Mouse (Mus musculus) 3T3-L1 (cell line): Measurements from ENCODE around the gene Scn1a.

Experiments used
- DNase-seq: peaks from one replicate; pipeline ENCODE4 v3.0.0-alpha.2; 2015; ENCODE audit warnings: low read depth, low spot score

The Scn1a gene

GRCm38 (mm10) chr2:66440711-66441110 lies at the start of gene Scn1a:
Gene Scn1a, minus strand, starts transcription at chr2:66440840.
- DNase-seq, result no peak

DNA sequence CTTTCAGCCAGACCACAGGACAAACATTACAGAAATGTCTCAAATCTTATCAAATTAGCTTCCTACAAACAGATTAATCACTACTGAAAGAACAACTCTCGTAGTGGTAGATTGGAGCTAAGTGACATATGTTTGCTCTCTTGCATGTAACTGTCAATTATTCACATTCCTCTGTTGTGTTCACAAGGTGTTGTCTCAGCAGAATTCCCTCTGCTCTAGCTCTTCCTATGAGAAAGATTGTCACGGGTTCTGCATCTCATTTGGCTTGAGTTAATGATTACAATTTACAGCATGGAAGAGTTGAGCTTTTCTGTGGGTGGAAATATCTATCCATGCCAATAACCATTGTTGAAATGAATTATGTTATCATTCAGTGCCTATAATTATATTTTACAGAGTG lies 37.8 kb upstream of the Scn1a start:
- DNase-seq, result no peak

- DNase-seq, result peak; percentile 80
Measured at GRCm38 (mm10) chr2:66473181-66473822, 32.7 kb upstream of the Scn1a start.

DNA sequence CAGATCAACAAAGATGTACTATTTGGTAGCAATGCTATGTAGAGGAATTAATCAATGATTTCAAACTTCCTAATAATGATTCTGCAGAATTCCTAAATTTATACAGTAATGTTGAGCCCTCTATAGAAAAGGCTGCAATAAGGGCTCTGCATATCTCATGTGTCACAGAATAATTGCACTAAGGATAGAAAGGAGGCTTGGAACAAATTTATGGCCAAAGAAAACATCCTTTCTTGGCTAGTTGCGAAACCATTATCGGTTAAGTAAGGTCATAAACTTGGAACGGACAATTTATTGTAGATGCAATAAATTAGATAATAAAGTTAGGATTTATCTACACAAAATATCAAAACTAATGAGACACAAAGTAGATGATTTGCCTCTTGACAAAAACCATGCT lies 24.8 kb upstream of the Scn1a start:
- DNase-seq, result no peak

DNA sequence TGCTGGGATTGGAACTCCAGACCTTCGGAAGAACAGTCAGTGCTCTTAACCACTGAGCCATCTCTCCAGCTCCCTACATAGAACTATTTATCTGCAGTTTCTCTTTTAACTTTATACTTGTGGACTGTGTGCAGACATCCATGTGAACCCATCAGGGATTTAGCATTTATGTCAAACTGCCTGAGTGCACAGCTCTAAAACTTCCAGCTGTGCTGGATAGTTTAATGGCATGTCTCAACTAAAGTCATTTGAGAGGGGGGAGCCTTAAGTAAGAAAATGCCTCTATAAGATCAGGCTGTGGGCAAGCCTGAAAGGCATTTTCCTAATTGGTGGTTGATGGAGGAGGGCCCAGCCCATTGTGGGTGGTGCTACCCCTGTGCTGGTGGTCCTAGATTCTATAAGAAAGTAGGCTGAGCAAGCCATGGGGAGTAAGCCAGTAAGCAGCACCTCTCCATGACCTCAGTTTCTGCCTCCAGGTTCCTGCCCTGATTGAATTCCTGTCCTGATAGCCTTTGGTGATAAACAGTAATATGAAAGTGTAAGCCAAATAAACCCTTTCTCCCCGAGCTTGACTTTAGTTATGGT lies 24.3 kb upstream of the Scn1a start:
- DNase-seq, result no peak

DNA sequence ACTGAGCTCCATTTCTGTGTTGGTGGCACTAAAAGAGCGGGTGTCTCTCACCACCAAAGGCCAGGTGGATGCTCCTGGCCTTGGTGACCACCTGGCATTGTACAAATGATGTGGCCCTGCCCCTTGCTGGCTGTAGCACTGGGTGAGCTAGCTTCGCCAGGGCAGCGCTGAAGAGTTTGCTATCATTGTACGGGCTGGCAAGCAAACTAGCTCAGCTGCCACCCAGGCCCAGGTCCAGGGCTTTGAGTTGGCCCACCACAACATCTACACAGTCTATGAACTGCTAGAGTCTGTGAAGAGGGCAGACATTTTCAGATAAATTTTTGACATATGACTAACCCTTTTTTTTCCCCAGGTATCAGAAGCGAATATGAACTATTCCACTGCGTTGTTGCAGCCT lies 23.3 kb upstream of the Scn1a start:
- no peak for DNase-seq

- DNase-seq, result peak; percentile 64
Measured at GRCm38 (mm10) chr2:66462458-66462857, 21.8 kb upstream of the Scn1a start.

GRCm38 (mm10) chr2:66439764-66440471 lies 722 bp downstream of the Scn1a start:
- no peak for DNase-seq

- DNase-seq, result no peak
Measured at GRCm38 (mm10) chr2:66436286-66436685, 4.4 kb downstream of the Scn1a start.

DNA sequence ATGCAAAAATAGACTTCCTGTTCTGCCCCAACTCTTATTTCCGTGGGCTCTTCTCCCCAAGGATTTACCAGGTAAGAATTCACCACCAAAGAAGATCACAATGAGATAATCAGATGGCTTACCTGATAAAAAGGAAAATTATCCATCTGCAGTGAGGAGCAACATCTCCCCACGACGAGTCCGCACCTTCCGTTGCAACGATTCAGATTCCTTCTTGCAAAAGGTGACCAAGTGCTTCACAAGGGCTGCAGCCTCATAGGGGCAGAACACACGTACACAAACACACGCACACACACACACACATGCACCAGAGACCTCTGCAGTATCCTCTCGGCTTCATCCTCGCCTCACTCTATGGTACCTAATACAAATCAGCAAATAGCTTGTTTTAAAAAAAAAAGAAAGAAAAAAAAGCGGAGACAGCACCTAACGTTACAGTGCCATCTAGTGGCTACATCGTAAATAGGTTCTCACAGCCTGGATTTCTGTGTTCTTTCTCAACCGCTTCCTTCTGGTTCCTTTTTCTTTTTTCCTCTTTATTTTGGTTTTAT lies 30.8 kb downstream of the Scn1a start:
- peak; percentile 85 for DNase-seq

DNA sequence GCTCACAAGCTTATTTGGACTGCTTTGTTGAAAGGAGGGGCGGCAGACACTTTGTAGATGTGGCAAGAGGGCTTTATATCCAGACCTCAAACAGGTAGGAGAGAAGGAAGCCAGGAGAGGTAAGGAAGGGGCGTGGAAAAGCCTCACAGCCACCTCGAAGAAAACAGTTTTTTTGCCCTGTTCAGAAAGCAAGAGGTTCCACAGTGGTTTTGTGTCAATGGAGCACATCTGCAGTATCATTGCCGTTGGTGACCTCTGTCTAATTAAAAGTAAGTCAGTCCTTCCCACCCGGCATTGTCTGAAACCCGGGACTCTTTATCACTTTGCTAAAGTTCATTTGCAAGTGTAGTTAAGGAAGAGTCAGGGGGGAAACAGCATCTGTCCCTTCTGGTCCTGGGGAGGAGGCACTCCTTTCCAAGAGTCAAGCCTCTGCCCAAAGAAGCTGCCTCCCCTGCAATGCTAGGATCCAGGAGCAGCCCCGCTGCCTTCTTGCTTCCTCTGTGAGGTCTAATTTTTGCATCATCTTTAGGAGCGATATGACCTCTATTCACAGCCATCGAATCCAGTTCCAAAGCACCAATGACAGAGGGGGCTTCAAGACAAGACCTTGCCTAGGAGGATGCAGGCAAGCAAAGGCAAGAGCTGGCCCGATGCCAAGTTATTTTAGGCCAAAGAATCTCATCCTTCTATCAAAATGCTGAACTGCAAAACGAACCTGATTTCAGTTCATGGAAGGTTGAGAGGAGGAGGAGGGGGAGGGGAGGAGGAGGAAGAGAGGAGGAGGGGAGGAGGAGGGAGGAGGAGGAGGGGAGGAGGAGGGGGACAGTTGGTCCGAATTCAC lies 31.5 kb downstream of the Scn1a start:
- DNase-seq, result peak; percentile 32

DNA sequence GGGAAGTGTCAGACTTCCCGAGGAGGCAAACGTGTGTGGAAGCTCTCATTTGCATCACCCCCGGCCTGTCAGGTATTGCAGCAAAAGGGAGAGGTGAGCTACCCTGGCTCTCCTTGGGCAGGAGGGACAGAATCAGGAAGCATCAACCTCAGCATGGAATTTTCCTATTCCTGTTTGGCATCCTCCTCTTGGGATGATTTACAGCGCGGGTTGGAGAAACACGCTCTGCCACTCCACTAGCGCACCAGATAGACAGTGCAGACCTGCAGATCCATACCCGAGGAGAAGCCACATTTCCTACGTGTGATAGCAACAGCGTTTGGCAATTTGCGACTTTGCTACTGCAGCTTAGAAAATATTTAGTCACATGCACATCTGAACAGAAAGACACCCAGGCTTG lies 32.2 kb downstream of the Scn1a start:
- DNase-seq, result no peak

GRCm38 (mm10) chr2:66392586-66392985 lies 48.1 kb downstream of the Scn1a start:
- no peak for DNase-seq

GRCm38 (mm10) chr2:66367957-66368356 lies 72.7 kb downstream of the Scn1a start:
- no peak for DNase-seq

- DNase-seq, result no peak
Measured at GRCm38 (mm10) chr2:66350590-66350989, 90.0 kb downstream of the Scn1a start.

GRCm38 (mm10) chr2:66346622-66347021 lies 94.0 kb downstream of the Scn1a start:
- DNase-seq, result no peak

DNA sequence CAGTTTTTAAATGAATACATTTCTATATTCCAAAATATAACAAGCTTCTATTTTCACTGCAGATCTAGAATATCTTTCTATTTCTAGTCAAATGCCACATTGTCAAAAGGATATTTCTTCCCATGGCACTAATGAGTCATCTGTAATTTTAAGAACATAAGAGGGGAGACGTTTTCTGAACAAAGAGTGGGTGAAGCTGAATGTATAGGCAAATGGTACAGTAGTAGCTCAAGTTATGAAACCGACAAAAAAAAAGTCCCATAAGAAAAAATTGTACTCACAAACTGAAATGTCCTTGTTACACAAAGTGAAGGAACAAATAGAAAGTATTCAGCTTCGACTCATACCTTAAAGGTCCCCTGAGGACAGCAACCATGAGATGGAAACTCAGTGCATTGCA lies 94.5 kb downstream of the Scn1a start:
- no peak for DNase-seq

- DNase-seq, result no peak
Measured at GRCm38 (mm10) chr2:66337406-66337805, 103.2 kb downstream of the Scn1a start.

- DNase-seq, result peak; percentile 29
Measured at GRCm38 (mm10) chr2:66336396-66336795, 104.2 kb downstream of the Scn1a start.

GRCm38 (mm10) chr2:66272551-66272950 lies 168.1 kb downstream of the Scn1a start:
- DNase-seq, result no peak

DNA sequence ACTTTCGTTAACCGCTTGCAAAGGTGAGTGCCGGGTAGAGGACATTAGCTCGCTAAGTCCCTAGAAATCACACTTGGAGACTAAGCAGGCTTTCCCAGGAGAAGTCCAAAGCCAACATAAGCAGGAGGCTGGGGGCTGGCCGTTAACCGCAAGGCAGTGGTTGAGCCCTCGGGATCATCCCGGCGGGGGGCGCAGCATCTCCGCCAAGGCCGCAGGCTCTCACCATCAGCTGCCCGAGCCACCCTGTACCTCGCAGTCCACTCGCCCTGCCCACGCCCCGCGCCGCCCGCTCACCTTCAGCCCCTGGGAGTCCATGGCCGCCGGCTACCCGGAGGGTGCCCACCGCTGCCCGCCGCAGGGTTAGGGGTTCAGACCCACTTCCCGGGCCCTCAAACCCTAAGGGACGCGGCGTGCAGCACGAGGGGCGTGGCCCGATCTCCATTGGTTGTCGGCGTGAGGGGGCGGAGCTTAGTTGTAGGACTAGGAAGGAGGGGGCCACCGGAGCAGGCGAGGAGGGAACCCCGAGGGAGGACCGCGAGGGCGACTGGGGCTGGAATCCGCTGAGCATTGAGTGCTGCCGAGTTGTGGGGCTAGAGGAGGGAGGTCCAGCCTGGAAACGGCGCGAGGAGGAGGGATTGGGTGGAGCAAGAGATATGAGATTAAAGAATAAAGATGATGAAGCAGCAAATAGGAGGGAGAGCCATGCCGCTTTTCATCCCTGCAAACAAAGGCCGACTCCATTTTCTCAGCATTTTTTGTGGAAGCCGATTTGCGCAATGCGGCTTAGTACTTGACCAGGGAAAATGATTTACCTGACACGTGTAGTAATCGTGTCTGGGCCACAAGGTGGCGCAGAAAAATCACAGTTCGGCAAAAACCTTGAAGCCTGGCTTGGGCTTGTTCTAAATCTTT lies 184.2 kb downstream of the Scn1a start, which contains the start of gene Ttc21b:
Gene Ttc21b (minus strand): TSS at position 398 of the 912 bp plus-strand sequence.
- peak; percentile 98 for DNase-seq
